ENCODE assay signal across 10 mouse cellular contexts in the genomic region with DNA sequence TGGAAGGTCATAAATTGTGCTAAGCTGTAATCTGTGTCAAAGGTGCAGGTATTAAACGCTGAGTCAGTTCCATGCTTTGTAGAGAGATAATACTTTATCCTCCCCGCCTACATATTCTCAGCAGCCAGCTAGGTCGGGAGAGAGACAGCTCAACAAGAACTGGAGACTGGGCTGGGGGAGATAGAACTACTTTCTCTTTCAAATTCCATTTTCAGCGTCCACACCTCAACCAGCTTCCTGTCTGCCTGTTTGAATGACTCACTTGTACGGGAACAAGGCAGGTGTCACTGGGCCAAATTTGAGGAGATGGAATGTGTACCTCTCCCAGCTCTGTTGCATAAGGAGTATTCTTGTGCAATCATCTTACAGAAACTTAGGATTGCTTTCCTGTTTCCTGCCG.
DNase-seq lines count a peak whose midpoint lies in the region; ATAC-seq lines count a peak whose summit lies in the region.
"Had no signal": no experiment of that assay in that cellular context is flagged by ENCODE, and none has a peak within 500 bp of the region (broad histone marks: within the 10 kb centered on the region; RNA-seq: fewer than 3 reads in every experiment).

No protein-coding gene starts in this region.

- no peaks in the 10 kb centered on the region for H3K9me3 ChIP-seq in heart, embryonic 13.5 days
- no peaks in the 10 kb centered on the region for H3K9me3 ChIP-seq in hindbrain, embryonic 10.5 days

- DNase-seq in kidney, adult 9 months = peak; percentile 17
- DNase-seq in kidney, postnatal 10 days = no peak
- peak; percentile 81 for DNase-seq in Muller cell, postnatal 12 days (ENCODE audit: inconsistent ontology term)
- peak; percentile 85 for DNase-seq in lung, postnatal 25 days (ENCODE audit: low spot score)
- DNase-seq in thymus, postnatal 36 days = no peak
- DNase-seq in gastrocnemius, postnatal 10 days = no peak
- DNase-seq in hindbrain, embryonic 10.5 days (ENCODE audit: low spot score) = no peak
- DNase-seq: thymus, adult 2 months had no signal

- peak overlapping the region; percentile 30; the same call in 1 of the 2 replicates for H3K9ac ChIP-seq in heart, embryonic 13.5 days

- no peak for ATAC-seq in heart, embryonic 13.5 days (ENCODE audit: extremely low read depth, insufficient number of reproducible peaks, low FRiP score, low TSS enrichment)

- peak overlapping the region; percentile 14; the same call in 1 of the 2 replicates for H3K4me3 ChIP-seq in heart, embryonic 13.5 days
- H3K4me3 ChIP-seq in hindbrain, embryonic 10.5 days = no peak overlapping the region

- H3K4me2 ChIP-seq in heart, embryonic 13.5 days = peak overlapping the region; percentile 53

- peaks cover 67% of the 10 kb centered on the region for H3K4me1 ChIP-seq in heart, embryonic 13.5 days
- peaks cover 31% of the 10 kb centered on the region for H3K4me1 ChIP-seq in hindbrain, embryonic 10.5 days (replicated peaks)

- 22% methylated on average over 6 of the region's 6 CpGs for WGBS in heart, embryonic 13.5 days
- 71% methylated on average over 6 of the region's 6 CpGs for WGBS in hindbrain, embryonic 10.5 days

- H3K36me3 ChIP-seq in heart, embryonic 13.5 days = no peaks in the 10 kb centered on the region
- H3K36me3 ChIP-seq in hindbrain, embryonic 10.5 days = no peaks in the 10 kb centered on the region
- H3K36me3 ChIP-seq: G1E had no signal

- H3K27ac ChIP-seq in heart, embryonic 13.5 days (replicated peaks) = peak overlapping the region; percentile 45; the same call in 1 of the 2 replicates
- H3K27ac ChIP-seq in hindbrain, embryonic 10.5 days = no peak overlapping the region

- no peaks in the 10 kb centered on the region for H3K27me3 ChIP-seq in heart, embryonic 13.5 days (replicated peaks)
- H3K27me3 ChIP-seq in hindbrain, embryonic 10.5 days (ENCODE audit: insufficient read depth, poor library complexity, severe bottlenecking) = no peaks in the 10 kb centered on the region

Comparison
In these comparisons a context has a peak if more than half of its experiments do, and no peak if none do; other contexts are left out.
1. DNase-seq: peak in kidney, adult 9 months (single experiment), Muller cell, postnatal 12 days (single experiment) and lung, postnatal 25 days (single experiment); none in kidney, postnatal 10 days (single experiment), thymus, postnatal 36 days (0 of 2), gastrocnemius, postnatal 10 days (single experiment) and hindbrain, embryonic 10.5 days (single experiment).